Mouse (Mus musculus) neural tube, embryonic 10.5 days (tissue): ENCODE results near the gene Rbbp6.
A peak's percentile ranks its signal among the peaks of the same experiment; 100 is the strongest.

ENCODE experiments used
- DNase-seq: peaks from one replicate; pipeline ENCODE4 v3.0.0-alpha.2; 2017; ENCODE audit warnings: low spot score; ENCODE audit errors: extremely low spot score

Rbbp6 gene

GRCm38 (mm10) chr7:122965386-122965785 lies at the start of gene Rbbp6:
Gene Rbbp6 (plus strand): TSS chr7:122965686.
- DNase-seq: no peak

- DNase-seq: peak; percentile 36
Measured at GRCm38 (mm10) chr7:122919728-122920582, 45.5 kb upstream of the Rbbp6 start.

GRCm38 (mm10) chr7:122921537-122921936 lies 43.9 kb upstream of the Rbbp6 start:
- no peak for DNase-seq

GRCm38 (mm10) chr7:122924256-122924655 lies 41.2 kb upstream of the Rbbp6 start:
- no peak for DNase-seq

- no peak for DNase-seq
Measured at GRCm38 (mm10) chr7:122930494-122930893, 35.0 kb upstream of the Rbbp6 start.

- DNase-seq: no peak
Measured at GRCm38 (mm10) chr7:122932171-122932570, 33.3 kb upstream of the Rbbp6 start.

- DNase-seq: no peak
Measured at GRCm38 (mm10) chr7:122936626-122937025, 28.9 kb upstream of the Rbbp6 start.

- DNase-seq: no peak
Measured at GRCm38 (mm10) chr7:122938197-122938596, 27.3 kb upstream of the Rbbp6 start.

GRCm38 (mm10) chr7:122939181-122939580 lies 26.3 kb upstream of the Rbbp6 start:
- no peak for DNase-seq

- DNase-seq: no peak
Measured at GRCm38 (mm10) chr7:122940371-122941075, 25.0 kb upstream of the Rbbp6 start.

GRCm38 (mm10) chr7:122942111-122942510 lies 23.4 kb upstream of the Rbbp6 start:
- no peak for DNase-seq

- peak; percentile 63 for DNase-seq
Measured at GRCm38 (mm10) chr7:122945149-122945548, 20.3 kb upstream of the Rbbp6 start.

GRCm38 (mm10) chr7:122949268-122949667 lies 16.2 kb upstream of the Rbbp6 start:
- no peak for DNase-seq

GRCm38 (mm10) chr7:122951464-122951863 lies 14.0 kb upstream of the Rbbp6 start:
- no peak for DNase-seq

GRCm38 (mm10) chr7:122952066-122952465 lies 13.4 kb upstream of the Rbbp6 start:
- no peak for DNase-seq

GRCm38 (mm10) chr7:122954451-122955225 lies 10.8 kb upstream of the Rbbp6 start:
- no peak for DNase-seq

GRCm38 (mm10) chr7:122955226-122955955 lies 10.1 kb upstream of the Rbbp6 start:
- no peak for DNase-seq

- DNase-seq: no peak
Measured at GRCm38 (mm10) chr7:122968751-122969150, 3.3 kb downstream of the Rbbp6 start.

- peak; percentile 91 for DNase-seq
Measured at GRCm38 (mm10) chr7:122969231-122970032, 3.9 kb downstream of the Rbbp6 start.

GRCm38 (mm10) chr7:122970119-122970781 lies 4.8 kb downstream of the Rbbp6 start:
- peak; percentile 78 for DNase-seq
